Mouse (Mus musculus) lung, embryonic 15.5 days (tissue): Measurements from ENCODE around the gene Enkur. TPM values are rescaled to one million over a fixed set of nuclear protein-coding genes. Genes with fewer than 3 reads are reported as not detected.
A peak's percentile ranks its signal among the peaks of the same experiment; 100 is the strongest.

Experiments
- ATAC-seq: fragments of 200-750 bp; cut with Nextera tagmentation; 2 replicates; pipeline ENCODE4 v1.8.0; 2017; ENCODE audit warnings: moderate number of reproducible peaks, borderline replicate concordance; ENCODE audit not compliant: low FRiP score, low TSS enrichment; ENCODE audit errors: extremely low read depth
- H3K27ac ChIP-seq: fragments of 300-500 bp; sonication (generic); 2 replicates; pipeline ENCODE4 v1.5.1; 2015; ENCODE audit warnings: moderate library complexity, mild to moderate bottlenecking, inconsistent platforms
- H3K27me3 ChIP-seq: fragments of 300-500 bp; sonication (generic); 2 replicates; pipeline ENCODE4 v1.6.1; 2015; ENCODE audit warnings: inconsistent platforms
- H3K36me3 ChIP-seq: fragments of 300-500 bp; sonication (generic); 2 replicates; pipeline ENCODE4 v1.6.1; 2015; ENCODE audit warnings: inconsistent platforms
- H3K4me1 ChIP-seq: fragments of 300-500 bp; sonication (generic); 2 replicates; pipeline ENCODE4 v1.6.1; 2015; ENCODE audit warnings: inconsistent platforms
- H3K4me2 ChIP-seq: fragments of 300-500 bp; sonication (generic); 2 replicates; pipeline ENCODE4 v1.6.1; 2015; ENCODE audit warnings: inconsistent platforms, mild to moderate bottlenecking, moderate library complexity
- H3K4me3 ChIP-seq: fragments of 300-500 bp; sonication (generic); 2 replicates; pipeline ENCODE4 v1.5.1; 2015; ENCODE audit warnings: mild to moderate bottlenecking, inconsistent platforms
- H3K9ac ChIP-seq: fragments of 300-500 bp; sonication (generic); 2 replicates; pipeline ENCODE4 v1.6.1; 2015; ENCODE audit warnings: inconsistent platforms
- H3K9me3 ChIP-seq: fragments of 300-500 bp; sonication (generic); 2 replicates; pipeline ENCODE4 v1.6.1; 2016; ENCODE audit warnings: inconsistent platforms
- WGBS: fragments of 180-500 bp; shearing (Covaris S2); methylation state at CpG from one replicate; pipeline ENCODE4 v1.1.7; 2015; 5-methylcytosine and 5-hydroxymethylcytosine counted together
- polyA plus RNA-seq: library from polyadenylated mRNA; unstranded; fragments of >200 nt; fragmentation: Nextera tagmentation; extraction: Ambion mirVana; gene quantifications from 2 replicates; pipeline ENCODE4 v1.2.1, GENCODE M21; 2015

The Enkur gene
- polyA plus RNA-seq, 1 experiment from 2014 or later = 3.0 TPM

DNA sequence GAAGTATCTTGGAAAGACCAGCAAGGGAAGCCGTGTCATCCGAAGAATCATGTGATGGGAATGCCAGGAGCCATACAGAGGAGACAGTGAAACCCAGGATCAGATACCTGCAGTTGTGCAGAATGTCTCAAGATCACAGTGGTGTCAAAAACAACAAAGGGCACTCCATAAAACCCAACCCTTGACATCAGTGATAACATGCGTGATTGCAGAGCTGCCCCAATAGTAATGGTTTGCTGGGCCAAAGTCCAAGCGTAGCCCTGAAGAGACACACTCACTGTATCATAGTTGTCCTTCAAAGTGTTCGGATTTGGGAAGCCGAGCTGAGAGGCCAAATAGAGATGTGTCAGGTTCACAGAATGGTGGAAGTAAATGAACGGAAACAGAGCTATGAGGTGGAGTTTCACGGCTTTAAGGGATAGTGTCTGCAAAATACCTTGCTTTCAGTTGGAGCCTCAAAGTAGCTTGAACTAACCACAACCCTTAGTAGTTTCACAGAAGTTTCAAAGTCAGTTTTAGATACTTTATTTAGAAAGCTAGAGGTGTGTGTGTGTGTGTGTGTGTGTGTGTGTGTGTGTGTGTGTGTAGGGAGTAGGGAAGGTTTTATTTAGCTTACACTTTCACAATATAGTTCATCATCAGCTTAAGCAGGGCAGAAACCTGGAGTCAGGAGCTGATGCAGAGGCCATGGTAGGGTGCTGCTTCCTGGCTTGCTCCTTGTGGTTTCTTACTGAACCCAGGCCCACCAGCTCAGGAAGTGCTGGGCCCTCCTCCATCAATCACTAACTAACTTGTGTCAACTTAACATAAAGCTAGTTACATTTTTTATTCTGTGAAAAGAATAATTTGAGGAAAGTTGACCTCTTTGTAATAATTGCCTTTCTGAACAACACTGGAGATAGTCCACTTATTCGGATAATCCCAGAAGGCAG lies 17.6 kb upstream of the Enkur start:
- no peaks in the 10 kb centered on the region for H3K36me3 ChIP-seq
- no peaks in the 10 kb centered on the region for H3K9me3 ChIP-seq
- no peak for ATAC-seq
- H3K4me3 ChIP-seq = no peak overlapping the region
- no peak overlapping the region for H3K9ac ChIP-seq
- WGBS = 83% methylated on average over 9 of the region's 9 CpGs
- H3K4me2 ChIP-seq = no peak overlapping the region
- no peaks in the 10 kb centered on the region for H3K27me3 ChIP-seq
- H3K4me1 ChIP-seq = no peaks in the 10 kb centered on the region
- H3K27ac ChIP-seq = no peak overlapping the region

DNA sequence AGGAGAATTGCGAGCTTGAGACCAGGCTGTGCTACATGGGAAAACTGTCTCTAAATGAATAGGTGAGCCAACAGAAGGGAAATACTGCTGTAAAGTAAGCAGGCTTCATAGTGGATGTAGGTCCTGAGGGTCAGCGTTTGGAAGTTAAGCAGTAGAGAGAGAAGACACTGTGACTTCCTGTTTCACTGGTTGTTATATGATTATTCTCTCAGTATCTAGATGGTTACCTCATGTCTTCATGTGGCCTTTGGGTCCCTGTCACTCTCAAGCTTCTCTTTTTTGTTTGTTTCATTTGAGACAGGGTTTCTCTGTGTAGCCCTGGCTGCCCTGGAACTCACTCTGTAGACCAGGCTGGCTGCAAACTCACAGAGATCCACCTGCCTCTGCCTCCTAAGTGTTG lies 10.1 kb upstream of the Enkur start:
- Histone ChIP-seq H3K27me3 (no peaks in the 10 kb centered on the region), H3K27ac (no peak overlapping the region), H3K9ac (no peak overlapping the region), H3K36me3 (no peaks in the 10 kb centered on the region), H3K4me1 (no peaks in the 10 kb centered on the region), H3K4me3 (no peak overlapping the region), H3K9me3 (no peaks in the 10 kb centered on the region), H3K4me2 (no peak overlapping the region)
- ATAC-seq = no peak
- 91% methylated on average over 2 of the region's 2 CpGs for WGBS

DNA sequence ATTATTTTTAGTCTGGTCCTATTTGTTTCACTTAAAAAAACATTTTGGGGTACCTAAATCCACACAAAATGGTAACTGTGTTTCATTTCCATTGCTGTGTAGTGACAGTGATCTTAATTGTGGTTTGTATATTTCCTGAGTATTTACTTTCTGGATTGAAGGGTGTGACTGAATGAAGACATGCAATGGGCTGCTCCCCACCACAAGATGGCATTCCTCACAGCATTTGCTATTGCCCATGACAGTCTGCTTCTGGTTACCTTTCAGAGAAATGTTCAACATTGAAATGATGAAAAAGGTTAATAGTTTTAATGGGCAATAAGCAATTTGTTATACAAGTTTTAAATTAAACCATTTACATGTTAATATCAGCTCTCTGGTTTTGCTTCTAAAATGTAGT lies 9.2 kb upstream of the Enkur start:
- H3K9ac ChIP-seq = no peak overlapping the region
- no peak overlapping the region for H3K4me2 ChIP-seq
- no peaks in the 10 kb centered on the region for H3K36me3 ChIP-seq
- no peaks in the 10 kb centered on the region for H3K9me3 ChIP-seq
- no peak overlapping the region for H3K27ac ChIP-seq
- H3K27me3 ChIP-seq = no peaks in the 10 kb centered on the region
- H3K4me3 ChIP-seq = no peak overlapping the region
- ATAC-seq = no peak
- H3K4me1 ChIP-seq = no peaks in the 10 kb centered on the region

DNA sequence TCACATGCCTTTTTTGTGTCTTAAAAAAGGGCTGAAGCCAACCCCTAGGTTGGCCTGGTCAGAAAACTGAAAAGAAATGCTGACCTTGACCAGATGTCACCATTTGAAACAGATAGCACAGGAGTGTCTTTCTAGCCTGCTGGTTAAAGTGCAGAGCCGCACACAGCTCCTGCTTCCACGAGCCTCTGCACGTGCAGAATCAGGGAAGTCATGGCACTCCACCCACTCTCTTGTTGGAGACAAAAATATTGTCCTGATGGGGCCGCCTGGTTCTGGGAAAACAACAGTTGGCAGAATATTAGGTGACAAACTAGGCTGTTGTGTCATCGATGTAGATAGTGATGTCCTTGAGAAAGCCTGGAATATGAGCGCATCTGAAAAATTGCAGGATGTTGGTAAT lies 6.2 kb upstream of the Enkur start:
- Histone ChIP-seq H3K9ac (no peak overlapping the region), H3K9me3 (no peaks in the 10 kb centered on the region), H3K4me3 (no peak overlapping the region), H3K36me3 (no peaks in the 10 kb centered on the region), H3K4me1 (no peaks in the 10 kb centered on the region), H3K27ac (no peak overlapping the region), H3K27me3 (no peaks in the 10 kb centered on the region), H3K4me2 (no peak overlapping the region)
- ATAC-seq = no peak
- 71% methylated on average over 6 of the region's 6 CpGs for whole genome bisulfite sequencing

DNA sequence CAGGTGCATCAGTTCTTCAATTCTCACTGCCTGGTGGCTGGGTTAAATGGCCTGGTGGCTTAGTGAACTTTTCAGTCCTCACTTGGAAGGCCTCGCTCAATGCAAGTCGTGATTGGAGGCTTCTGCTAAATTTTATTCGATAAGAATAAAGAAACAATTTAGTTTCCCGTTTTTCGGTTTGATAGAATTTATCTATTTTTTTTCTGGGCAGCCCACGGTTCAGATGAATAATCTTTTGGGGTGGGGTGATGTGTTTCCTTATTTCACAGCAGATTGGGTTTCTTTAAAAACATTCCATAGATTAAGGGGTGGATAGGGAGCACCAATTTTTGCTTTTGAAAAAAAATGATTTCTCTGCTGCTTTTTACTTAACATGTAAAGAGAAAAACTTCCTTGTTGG lies 1.1 kb upstream of the Enkur start:
- no peaks in the 10 kb centered on the region for H3K27me3 ChIP-seq
- no peaks in the 10 kb centered on the region for H3K9me3 ChIP-seq
- no peak for ATAC-seq
- 39% methylated on average over 6 of the region's 6 CpGs for WGBS
- H3K36me3 ChIP-seq = no peaks in the 10 kb centered on the region
- peaks cover 8% of the 10 kb centered on the region; the same call in 1 of the 2 replicates for H3K4me1 ChIP-seq
- peak overlapping the region; percentile 86 for H3K4me2 ChIP-seq
- peak overlapping the region; percentile 59 for H3K9ac ChIP-seq
- peak overlapping the region; percentile 58; the same call in 1 of the 2 replicates for H3K27ac ChIP-seq
- peak overlapping the region; percentile 61 for H3K4me3 ChIP-seq

DNA sequence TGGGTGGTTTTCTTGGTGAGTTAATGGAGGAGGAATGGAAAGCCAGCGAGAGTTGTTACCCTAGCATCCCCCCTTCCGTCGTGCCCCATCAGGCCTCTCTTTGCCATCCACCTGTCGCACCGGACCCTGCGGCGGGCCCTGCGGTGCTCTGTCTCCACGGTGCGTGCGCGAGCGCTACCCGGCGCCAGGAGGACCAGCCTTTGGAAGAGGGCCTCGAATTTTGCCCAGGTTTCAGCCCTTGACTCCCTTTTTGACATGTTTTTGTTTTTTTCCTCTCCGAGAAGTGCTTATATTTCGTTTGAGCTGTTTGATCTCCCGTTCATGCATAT lies 630 bp upstream of the Enkur start:
- peak overlapping the region; percentile 86 for H3K4me2 ChIP-seq
- peak overlapping the region; percentile 61 for H3K4me3 ChIP-seq
- peaks cover 8% of the 10 kb centered on the region; the same call in 1 of the 2 replicates for H3K4me1 ChIP-seq
- H3K36me3 ChIP-seq = no peaks in the 10 kb centered on the region
- H3K9me3 ChIP-seq = no peaks in the 10 kb centered on the region
- peak overlapping the region; percentile 58 for H3K27ac ChIP-seq
- H3K9ac ChIP-seq = peak overlapping the region; percentile 59
- 0% methylated on average over 19 of the region's 19 CpGs for WGBS
- ATAC-seq = peak; percentile 82
- no peaks in the 10 kb centered on the region for H3K27me3 ChIP-seq

DNA sequence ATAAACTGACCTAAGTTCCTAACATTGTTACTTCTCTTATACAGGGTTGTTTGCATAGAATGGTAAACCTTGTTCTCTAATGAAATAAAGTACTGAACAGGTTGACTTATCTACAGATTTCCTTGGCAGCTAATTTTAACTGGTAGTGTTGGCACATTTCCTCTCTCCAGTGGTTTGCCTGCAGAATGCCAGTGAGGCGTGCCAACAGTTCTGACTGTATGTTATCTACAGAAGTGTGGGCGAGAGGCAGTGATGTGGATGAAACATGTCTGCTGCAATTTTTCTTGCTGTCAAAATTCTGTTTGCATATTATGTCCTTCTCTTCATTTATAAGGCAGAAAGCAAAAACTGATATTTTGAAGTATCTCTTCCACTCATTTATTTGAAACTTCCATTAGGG lies 2.4 kb downstream of the Enkur start:
- H3K9ac ChIP-seq = no peak overlapping the region
- no peaks in the 10 kb centered on the region for H3K9me3 ChIP-seq
- peaks cover 8% of the 10 kb centered on the region; the same call in 1 of the 2 replicates for H3K4me1 ChIP-seq
- no peak overlapping the region for H3K4me3 ChIP-seq
- H3K27me3 ChIP-seq = no peaks in the 10 kb centered on the region
- no peak for ATAC-seq
- no peak overlapping the region for H3K4me2 ChIP-seq
- H3K27ac ChIP-seq = no peak overlapping the region
- H3K36me3 ChIP-seq = no peaks in the 10 kb centered on the region
- WGBS = 61% methylated on average over 2 of the region's 2 CpGs

DNA sequence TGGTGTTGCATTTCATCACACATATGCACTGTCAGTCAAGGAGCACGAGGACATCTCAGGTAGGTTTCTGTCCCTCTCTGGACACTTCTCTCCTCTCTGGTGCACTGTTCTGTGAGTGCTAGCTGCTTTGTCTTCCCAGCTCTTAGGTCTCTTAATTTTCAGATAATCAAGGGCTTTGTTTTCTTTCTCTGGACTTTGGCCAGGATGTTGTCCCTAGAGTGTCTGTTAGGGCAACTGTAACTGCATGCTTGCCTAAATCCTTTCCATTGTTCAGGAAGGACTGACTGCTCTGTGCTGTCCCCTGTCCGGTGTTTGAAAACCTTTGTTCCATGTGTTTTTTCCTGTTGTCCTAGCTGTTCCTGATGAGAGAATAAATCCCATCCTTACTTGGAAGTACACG lies 6.1 kb downstream of the Enkur start:
- Histone ChIP-seq H3K9me3 (no peaks in the 10 kb centered on the region), H3K4me3 (no peak overlapping the region), H3K4me1 (no peaks in the 10 kb centered on the region), H3K27me3 (no peaks in the 10 kb centered on the region), H3K4me2 (no peak overlapping the region), H3K27ac (no peak overlapping the region), H3K9ac (no peak overlapping the region), H3K36me3 (no peaks in the 10 kb centered on the region)
- WGBS = 48% methylated on average over 3 of the region's 3 CpGs
- ATAC-seq = no peak

DNA sequence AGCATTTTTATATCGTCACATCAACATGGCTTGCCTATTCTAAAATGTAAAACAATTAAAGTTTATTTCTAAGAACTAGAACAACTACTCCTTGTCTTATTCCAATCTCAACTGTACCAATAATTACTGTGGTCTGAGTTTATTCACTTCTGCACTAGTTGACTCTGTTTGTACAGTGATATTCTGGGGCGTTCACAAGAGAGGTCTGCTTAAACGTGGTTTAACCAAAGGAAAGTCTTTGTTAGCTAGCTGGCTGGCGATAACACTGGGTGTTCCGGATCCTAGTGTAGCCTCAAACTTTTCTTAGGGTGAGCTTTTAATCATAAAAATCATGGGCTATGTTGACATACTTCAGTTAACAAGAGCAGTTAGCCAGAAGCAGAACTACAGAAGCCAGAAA lies 9.9 kb downstream of the Enkur start:
- no peak overlapping the region for H3K4me2 ChIP-seq
- ATAC-seq = no peak
- H3K9me3 ChIP-seq = no peaks in the 10 kb centered on the region
- 75% methylated on average over 5 of the region's 5 CpGs for WGBS
- H3K27ac ChIP-seq = no peak overlapping the region
- H3K4me3 ChIP-seq = no peak overlapping the region
- no peaks in the 10 kb centered on the region for H3K27me3 ChIP-seq
- no peaks in the 10 kb centered on the region for H3K36me3 ChIP-seq
- H3K4me1 ChIP-seq = no peaks in the 10 kb centered on the region
- H3K9ac ChIP-seq = no peak overlapping the region

DNA sequence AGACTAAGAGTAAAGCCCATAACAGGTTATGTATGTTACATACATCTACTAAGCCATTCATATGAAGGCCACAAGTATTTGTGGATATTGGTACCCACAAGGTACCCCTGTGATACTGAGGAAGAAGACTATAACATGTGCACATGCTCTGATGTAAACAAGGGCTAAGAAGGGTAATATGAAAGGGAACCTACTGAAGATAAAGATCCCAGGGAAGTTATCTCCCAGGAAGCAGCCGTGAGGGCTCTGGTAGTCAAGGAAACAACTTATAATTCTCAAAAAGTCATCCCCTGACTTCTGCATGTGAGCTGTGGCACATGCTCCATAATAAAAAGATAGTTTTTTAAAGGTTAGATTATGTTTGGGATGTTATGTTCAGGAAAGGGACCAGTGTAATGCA lies 13.9 kb downstream of the Enkur start:
- no peak for ATAC-seq
- 46% methylated on average over 1 of the region's 1 CpGs for WGBS

DNA sequence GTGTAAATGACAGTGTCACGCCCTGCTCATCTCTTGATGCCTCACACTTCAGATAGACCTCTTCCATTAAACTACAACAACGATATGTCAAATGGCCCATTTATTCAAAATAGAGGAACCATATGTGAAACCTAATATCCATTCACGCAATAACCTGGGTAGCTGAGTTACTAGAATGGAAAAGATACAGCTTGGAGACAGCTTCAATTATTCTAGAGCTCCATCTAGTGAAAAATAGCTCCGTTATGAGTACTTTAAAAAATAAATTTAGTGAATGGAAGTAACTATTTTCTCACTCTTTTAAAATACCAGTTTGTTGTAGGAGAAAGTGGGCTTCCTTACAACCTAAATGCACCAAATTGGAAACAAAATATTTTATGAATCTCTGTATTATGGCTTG lies 16.6 kb downstream of the Enkur start:
- no peaks in the 10 kb centered on the region for H3K4me1 ChIP-seq
- 61% methylated on average over 4 of the region's 4 CpGs for WGBS
- no peak overlapping the region for H3K4me3 ChIP-seq
- ATAC-seq = no peak
- H3K4me2 ChIP-seq = no peak overlapping the region
- H3K9me3 ChIP-seq = no peaks in the 10 kb centered on the region
- H3K27me3 ChIP-seq = no peaks in the 10 kb centered on the region
- no peak overlapping the region for H3K27ac ChIP-seq
- H3K9ac ChIP-seq = no peak overlapping the region
- H3K36me3 ChIP-seq = no peaks in the 10 kb centered on the region

More for the DNA sequence above, 13.9 kb downstream of the Enkur start:
- Histone ChIP-seq H3K27ac (no peak overlapping the region), H3K27me3 (no peaks in the 10 kb centered on the region), H3K4me3 (no peak overlapping the region), H3K9ac (no peak overlapping the region), H3K4me2 (no peak overlapping the region), H3K4me1 (no peaks in the 10 kb centered on the region), H3K36me3 (no peaks in the 10 kb centered on the region), H3K9me3 (no peaks in the 10 kb centered on the region)

DNA sequence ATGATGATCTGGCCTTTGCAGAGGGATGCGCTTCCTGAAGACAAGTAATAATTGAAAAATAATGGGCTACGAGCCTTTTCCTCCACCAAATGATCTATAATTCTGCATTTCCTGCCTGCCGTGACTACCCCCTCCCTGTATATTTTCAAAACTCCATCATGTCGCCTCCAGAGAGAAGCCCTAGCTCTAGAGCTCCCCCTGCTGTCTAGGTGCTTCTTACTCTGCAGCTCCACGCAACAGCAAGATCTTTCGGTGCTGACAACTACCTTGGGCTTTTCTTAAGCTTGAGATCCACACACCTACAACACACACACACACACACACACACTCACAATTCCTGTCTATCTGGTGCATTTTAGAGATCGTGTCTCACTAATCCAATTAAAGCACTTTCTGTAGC lies 17.6 kb downstream of the Enkur start:
- Histone ChIP-seq H3K9ac (no peak overlapping the region), H3K9me3 (no peaks in the 10 kb centered on the region), H3K27me3 (no peaks in the 10 kb centered on the region), H3K4me2 (no peak overlapping the region), H3K27ac (no peak overlapping the region), H3K4me1 (no peaks in the 10 kb centered on the region), H3K36me3 (no peaks in the 10 kb centered on the region), H3K4me3 (no peak overlapping the region)
- 31% methylated on average over 7 of the region's 7 CpGs for WGBS
- ATAC-seq = no peak
